Mouse (Mus musculus): Measurements from ENCODE around the gene Mief1.
A peak's percentile ranks its signal among the peaks of the same experiment; 100 is the strongest.

Gene Mief1

DNA sequence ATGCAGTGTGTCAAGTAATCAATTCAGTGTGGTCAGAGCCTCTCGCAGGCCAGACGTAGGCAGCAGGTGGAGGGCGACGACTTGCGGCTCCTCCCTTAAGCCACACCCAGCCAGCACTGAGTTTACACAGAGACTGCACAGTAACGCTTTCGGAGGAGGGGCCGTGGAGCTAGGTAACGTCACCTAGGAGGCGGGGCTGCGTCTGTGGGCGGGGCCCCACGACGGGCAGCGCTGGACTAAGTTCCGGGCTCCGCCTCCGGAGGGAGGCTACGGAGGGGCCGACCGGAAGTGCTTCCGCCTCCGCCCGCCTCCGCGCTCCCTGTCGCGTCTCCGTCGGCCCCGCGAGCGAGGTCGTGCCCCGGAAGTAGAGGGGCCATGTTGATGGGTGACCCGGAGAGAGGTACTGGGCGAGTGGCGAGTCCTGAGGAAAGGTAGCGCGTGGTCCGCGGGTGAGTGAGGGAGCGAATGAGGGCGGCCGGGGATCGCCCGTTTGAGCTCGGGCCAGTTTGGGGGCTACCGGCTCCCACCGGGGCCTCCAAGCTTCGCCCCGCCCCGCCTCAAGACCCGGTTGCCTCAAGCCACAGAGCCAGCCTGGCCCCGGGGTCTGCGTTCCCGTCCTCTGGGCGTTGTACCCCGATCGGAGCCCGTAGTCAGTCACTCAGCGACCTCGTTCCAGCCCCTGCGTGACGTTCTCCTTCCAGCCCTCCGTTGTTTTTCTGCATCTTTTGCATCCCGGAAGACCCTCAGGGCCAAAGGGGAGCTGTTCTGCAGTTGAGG, at the start of gene Mief1:
Gene Mief1, plus strand, starts transcription at position 286 of the 777 bp plus-strand sequence.
- peak; percentile 99 for DNase-seq (ENCODE audit: low read depth, low spot score)

DNA sequence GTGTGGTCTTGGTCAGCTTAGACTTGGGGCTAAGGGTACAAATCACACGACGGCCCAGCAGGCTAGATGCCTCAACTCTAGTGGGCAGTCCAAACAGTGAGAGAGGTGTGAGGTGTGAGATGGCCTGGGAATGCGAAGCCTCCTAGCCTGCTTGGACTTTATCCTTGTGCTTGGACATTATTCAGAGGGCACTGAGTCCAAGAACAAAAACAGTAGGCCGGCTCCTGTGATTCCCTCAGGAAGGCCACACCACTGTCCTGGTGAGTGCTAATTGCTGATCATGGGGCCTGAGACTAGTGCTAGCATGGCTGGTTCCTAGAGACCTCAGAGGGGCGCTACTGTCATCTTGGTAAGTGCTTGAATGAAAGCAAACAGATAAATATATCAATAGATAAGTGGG, 44.9 kb upstream of the Mief1 start:
- DNase-seq (ENCODE audit: low read depth, low spot score): no peak

DNA sequence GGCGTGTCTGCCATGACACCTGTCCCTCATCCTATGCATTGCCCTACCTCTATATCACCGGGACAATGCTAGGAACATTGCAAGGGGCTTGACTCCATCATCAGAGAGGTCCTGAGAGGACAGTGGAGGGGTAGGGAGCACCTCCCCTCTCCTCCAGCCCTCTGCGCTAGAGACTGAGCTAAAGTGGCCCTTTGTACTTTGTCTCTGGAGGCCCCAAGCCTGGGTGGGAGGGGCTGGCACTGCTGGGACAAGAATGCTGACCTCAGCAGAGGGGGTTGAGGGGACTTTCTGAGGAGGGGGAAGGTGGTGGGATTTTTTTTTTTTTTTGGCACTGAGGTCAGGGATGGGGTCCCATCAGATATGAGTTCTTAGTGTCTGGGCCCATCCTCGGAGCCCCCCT, 43.7 kb upstream of the Mief1 start:
- DNase-seq (ENCODE audit: low read depth, low spot score): no peak

DNA sequence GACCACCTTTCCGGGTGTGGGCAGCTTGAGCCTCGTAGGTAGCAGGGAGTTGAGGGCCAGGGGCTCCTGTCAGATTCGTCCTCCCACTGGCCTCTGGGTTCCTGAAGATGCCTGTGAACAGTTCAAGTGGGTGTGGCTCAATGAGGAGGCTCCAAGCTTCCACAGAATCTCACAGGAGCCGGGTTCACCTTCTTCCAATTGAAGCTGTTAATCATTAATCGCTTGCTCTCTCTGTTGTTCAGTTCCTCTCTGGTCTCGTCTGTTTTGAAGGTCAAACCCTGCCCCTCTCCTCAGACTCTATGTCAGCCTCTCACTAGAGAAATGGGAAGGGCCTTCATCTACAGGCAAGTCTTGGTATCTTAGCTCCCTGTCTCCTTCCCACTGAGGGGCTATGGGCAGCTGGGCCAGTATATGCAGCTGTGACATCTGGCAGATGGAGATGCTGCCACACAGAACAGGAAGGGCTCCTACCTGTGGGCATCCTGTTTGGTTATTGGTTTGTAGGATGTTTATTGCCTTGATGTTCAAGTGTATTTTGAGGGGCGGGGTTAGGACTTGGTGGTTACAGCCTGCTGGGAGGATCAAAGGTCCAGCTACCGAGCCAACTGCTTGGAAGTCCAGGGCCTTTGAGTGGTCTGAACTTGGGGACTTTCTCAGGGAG, 42.1 kb upstream of the Mief1 start:
- DNase-seq (ENCODE audit: low read depth, low spot score): peak; percentile 56

DNA sequence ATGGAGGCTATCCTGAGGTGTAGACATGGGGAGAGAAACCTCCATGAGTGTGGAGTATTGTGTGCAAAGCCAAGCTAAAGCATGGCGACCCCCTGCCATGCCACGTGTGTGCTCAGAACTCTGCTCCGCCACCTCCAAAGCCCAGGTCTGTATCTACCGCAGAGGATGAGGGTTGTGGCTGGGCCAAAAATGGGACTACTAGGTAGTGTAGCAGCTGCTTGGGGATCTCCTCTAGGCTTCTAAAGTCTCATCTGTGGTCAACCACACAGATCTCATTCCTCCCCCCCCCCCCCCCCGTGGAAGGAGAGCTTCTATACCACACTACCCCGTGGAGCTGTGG, 41.6 kb upstream of the Mief1 start:
- DNase-seq (ENCODE audit: low read depth, low spot score): no peak

DNA sequence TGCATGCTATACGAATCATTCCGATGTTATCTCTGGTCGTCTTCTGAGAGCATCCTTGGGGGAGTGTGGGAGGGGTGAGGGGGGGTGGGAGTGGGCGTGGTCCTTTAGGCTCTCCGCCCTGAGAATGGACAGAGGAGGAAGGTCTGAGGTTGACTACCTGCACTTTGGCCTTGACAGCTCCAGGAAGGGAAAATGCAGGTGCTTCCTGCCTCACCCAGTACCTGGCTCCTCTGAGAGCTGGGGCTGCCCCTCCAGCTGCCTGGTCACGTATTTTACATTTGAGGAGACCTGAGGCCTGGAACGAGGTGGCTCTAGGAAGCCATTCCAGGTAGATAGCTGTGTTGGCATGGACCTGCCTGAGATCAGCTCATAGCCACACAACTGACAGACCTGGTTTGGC, 41.0 kb upstream of the Mief1 start:
- DNase-seq (ENCODE audit: low read depth, low spot score): no peak

DNA sequence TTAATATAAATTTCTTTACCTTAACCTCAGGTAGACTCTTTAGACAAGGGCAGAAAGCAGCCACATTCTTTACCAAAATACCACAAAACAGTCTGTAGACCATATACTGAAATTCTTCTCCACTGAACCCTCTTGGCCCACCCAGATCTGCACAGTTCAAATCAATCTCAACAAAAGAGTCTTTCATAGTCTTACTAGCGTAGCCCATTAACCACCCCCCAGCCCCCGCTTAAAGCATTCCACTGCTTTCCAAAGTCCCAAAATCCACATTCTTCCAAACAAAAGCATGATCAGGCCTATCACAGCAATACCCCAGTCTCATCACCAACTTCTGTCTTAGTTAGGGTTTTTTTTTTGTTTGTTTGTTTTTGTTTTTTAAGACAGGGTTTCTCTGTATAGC, 34.3 kb upstream of the Mief1 start:
- DNase-seq (ENCODE audit: low read depth, low spot score): peak; percentile 73

DNA sequence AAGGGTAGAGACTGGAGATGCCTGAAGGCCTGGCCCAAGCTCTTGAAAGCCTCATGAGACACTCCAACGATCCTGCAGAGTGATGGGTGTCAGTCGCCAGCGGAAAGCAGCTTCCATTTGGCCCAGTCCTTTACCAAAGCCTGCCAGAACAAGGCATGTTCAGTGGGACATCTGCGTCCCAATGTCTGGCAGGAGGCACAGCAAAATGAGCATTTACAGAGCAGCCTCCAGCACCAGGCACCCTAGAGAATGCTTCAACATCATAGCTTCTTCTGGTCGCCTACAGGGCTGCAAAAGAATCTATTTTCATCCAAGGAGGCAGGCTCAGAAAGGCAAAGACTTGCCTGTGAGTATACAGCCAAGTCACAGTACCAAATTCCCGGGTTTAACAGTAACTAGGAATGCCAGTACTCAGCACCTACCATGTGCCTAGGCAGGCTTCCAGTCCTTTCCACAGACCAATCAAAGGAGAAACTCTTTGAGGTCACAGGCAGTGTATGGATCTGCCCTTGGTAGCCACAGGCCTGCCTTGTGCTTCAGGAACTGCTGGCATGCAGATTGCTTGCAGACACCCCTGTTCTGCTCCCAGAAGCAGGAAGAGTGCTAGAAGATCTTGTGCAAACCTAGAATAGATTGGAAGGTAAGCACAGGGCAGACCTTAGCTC, 31.6 kb upstream of the Mief1 start:
- DNase-seq (ENCODE audit: low read depth, low spot score): no peak

DNA sequence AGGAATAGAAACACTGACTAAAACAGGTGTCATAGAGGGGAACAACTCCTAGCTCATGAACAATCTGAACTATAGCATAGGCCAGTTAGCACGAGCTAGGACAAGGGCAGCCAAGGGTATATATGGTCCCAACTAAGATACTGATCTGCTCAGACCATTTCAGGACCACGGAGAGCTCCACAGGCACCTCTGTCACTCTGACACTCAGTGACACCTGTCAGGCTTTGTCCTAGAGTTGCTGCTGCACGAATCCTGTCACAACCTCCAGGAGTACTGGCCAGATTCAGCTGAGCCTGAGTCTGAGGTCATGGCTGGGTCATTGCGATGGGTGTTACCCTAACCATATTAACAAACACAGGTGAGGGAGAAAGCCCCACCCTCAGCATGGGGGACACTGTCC, 30.4 kb upstream of the Mief1 start:
- peak; percentile 72 for DNase-seq (ENCODE audit: low read depth, low spot score)

DNA sequence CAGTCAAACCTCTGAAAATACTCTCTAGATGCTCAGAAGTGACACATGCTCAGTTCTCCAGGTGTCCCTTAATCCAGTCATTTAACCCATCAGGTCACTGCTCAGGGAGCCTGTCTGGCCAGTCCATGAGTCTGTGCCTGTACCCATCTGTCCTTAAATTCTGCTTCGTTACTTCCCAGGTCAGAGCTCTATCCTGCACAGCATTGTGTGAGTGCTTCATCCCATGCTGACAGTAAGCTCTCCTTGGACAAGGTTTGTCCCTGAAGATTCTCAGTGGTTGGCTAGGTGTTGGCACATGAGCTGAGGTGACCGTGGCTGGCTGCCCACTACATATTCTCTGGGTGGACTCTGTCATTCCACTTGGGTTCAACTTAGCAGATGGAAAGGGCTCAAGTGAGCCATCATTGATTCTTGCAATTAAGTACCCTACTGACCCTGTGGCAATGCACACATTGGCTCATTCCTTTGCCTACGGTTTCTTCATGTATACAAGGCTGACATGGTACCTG, 27.7 kb upstream of the Mief1 start:
- no peak for DNase-seq (ENCODE audit: low read depth, low spot score)

DNA sequence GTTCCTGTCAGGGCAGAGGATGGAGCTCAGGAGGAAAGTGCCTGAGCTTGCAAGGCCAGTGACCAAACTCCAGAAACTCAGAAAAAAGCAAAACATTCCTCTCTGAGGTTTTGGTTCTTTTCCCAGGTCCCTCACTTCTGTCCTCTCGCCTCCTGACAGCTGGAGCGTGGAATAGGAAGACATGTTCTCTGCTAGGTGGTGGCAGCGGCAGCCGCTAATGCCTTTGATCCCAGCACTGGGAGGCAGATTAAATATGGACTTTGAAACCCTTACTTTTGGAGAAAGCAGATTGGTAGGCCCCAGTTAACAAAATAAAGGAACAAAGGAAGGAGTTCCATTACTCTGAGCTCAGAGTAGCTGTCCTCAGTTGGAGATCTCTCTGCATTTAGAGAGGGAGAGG, 25.4 kb upstream of the Mief1 start:
- no peak for DNase-seq (ENCODE audit: low read depth, low spot score)

DNA sequence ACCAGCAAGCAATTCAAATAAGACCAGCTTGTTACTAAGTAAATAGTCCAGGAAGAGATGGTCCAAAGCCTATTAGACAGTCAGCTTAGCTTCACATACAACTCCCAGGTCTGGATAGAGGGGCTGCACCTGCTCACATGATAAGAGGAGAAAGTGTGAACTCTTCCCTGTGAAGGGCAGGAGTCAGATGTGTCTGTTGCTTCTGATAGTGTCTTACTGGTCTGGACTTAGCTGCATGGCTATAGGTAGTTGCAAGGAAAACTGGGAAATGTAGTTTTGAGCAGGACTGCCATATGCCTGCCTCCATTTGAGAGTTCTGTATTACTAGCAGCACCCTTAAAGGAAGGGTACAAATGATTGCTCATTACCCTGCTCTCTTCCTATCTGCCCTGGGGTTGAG, 20.1 kb upstream of the Mief1 start:
- no peak for DNase-seq (ENCODE audit: low read depth, low spot score)

DNA sequence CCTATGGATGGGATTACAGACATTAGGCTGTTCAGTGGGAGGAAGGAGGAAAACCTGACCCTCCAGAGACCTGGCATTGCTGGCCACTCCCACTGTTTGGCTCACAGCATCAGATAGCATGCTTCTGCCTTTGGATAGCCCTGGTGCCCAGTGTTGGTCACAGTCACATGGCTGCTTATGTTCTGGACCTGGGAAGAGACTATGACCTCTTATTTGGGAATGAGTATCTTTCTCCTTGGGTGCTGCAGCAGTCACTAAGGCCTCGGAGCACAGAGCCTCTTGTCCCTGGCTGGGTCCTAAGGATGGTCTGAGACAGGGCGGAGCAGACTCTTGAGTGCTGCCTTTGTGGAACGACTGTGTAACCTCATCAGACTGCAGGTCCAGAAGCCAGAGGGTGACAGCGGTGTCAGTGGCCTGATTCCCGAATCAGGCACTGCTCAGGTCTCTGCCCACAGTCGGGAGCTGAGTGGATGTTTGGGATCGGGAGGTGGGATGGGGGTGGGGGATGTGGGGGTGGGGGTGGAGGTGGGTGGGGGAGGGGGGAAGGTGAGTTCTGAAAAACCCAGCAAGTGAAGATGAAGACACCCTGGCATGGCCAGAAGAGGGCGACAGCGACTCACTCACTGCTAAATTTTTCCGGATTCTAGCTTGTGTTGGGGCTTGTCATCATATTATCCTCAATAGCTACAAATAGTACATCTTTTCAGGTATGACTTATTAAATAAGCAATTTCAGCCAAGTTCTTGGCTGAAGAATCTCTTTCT, 17.9 kb upstream of the Mief1 start:
- peak; percentile 65 for DNase-seq (ENCODE audit: low read depth, low spot score)

DNA sequence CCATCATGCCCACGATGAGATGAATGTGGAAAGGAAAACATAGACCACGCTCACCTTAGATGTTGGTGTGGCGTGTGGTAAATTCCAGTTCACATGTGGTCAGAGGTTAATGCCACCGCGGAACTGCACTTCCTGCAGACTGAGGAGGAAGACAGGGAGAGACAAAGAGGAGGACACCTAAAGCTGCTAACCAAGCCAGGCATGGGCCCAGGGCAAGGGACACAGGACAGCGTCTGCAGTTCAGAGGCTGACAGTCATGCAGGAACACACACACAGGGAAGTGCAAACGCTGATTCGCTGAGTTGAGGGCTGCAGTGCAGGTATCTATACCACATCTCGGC, 17.4 kb upstream of the Mief1 start:
- DNase-seq (ENCODE audit: low read depth, low spot score): no peak

DNA sequence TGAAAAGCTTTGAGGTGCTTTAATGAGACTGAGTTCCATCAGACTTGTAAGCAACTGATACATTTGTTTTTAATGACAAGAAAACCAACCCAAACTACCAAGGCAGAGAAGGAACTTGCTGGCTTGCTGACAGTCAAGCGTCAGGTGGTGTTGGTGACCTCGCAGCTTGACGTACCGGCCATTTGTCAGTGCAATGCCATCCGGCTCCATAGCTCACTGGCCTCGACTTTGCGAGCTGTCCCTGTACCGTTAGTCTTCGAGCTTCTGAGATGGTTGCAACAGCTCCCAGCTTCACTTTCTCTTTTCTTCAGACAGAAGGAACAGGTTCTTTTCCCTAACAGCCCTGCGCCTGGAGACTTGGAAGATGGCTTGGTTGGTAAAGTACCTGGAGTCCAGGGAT, 16.3 kb upstream of the Mief1 start:
- DNase-seq (ENCODE audit: low read depth, low spot score): no peak

DNA sequence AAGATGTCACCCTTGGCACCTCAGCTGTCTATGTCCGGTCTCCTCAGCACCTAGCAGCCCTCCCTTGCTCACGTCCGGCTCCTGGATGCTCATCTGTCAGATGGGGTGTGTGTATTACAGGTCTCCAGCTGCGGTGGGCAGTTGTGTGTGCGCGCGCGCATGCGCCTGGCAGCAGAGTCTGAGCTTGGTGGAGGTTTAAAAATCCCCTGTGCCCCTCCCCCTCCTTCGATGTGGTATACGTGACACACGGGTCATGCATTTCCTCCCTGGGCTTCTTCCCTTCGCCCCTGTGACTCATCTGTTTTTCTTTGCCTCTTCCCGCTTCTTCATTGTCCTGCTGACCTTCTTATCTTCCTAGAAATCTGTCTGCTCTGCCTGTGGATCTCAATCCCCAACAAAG, 14.6 kb upstream of the Mief1 start:
- peak; percentile 93 for DNase-seq (ENCODE audit: low read depth, low spot score)

DNA sequence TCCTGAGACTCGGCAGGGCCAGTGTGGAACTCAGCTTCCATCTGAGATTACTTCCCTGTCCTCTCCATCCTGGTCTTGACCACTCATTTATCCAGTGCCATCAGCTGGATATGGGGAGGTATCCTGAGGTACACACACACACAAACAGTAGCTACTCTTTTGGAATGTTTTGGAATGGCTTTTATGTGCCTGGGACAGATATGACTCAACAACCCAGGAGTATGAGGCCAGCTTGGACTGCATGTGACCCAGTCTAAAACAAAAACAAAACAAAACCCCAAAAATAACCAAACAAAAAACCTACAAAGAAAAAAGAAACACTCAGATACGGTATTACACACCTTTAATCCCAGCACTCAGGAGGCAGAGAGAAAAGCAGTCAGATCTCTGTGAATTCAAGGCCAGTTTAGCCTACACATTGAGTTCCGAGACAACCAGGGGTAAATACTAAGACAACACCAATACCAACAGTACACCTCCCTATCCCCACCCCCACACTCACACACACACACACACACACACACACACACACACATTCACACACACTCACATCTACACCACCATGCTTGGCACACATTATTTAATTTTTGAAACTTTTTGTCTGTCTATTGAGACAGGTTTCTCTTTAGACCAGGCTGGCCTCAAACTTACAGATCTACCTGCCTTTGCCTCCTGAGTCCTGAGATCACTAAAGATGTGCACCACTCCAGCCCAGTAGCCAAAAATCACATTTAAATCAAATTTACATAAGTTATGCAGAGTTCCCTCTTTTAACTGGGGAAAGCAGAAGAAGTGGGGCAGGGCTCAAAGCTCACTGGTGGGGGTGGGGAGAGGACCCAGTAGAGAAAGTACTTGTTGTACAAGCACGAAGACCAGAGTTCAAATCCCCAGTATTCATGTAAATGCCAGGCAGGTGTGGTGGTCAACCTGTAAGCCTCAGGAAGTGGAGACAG, 13.8 kb upstream of the Mief1 start:
- DNase-seq (ENCODE audit: low read depth, low spot score): peak; percentile 90

DNA sequence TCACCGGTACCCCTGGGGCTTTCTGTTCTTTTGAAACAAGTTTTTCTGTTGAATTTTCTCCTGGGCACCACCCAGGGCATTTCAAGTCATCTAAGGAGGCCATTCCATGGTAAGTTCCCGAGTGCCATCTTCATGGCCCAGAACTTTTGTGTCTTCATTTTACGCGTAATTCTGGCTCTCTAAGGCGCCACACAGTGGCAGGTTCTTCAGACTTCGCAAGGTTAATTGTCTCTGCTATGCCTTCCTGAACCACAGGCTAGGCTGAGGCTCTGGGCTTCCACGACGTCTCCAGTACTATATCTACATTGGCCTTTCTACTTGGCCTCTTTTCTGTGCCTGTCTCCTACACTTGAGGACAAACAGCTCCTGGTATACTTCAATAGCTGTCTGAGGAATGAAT, 12.8 kb upstream of the Mief1 start:
- DNase-seq (ENCODE audit: low read depth, low spot score): peak; percentile 68

DNA sequence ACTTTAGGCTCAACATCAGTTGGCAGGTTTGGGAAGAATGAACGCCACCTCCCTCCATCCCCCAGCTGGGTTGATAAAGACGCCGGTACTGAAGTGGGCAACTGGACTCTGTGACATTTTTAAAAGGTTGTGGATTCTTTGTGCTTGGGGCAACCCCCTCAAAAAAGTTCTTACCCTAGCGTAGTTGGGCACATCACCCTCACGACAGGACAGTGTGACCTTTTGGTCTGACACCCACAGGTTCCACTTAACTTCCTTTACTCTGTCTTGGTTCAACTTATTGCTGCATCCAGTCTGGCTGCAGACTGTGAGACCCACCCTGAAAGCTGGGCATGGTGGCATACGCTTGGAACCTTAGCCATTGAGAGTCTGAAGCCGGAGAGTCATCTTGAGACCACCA, 10.1 kb upstream of the Mief1 start:
- no peak for DNase-seq (ENCODE audit: low read depth, low spot score)

DNA sequence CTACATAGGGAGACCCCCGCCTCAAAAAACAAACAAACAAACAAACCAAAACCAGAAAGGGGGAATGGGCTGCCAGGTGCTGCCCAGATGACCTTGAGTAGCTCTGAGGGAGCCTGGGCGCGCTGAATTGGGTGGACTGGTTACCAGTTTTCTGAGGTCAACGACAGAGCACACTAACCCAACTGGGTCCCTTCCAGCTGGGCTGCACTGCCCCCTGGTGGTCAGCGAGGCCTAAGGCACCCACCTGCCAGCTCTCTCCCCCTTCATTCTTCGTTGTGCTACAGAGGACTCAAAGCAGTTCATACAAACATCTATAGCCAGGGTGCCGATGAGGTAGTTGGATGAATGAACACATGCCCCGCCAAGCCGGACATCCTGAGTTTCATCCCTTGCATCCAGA, 8.6 kb upstream of the Mief1 start:
- DNase-seq (ENCODE audit: low read depth, low spot score): peak; percentile 89

DNA sequence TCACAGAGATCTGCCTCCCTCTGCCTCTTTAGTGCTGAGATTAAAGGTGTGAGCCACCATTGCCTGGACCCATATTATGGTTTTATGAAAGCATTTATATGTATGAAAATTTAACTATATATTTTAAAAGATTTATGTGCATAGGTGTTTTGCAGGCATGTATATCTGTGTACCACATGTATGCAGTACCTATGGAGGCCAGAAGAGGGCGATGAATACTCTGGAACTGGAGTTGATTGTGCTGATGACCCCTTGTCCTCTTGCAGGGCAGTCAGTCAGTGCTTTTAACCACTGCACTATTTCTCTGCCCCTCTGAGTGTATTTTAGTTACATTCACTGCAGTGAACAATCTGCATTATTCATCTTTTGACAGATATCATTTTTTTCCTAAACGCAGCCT, 8.0 kb upstream of the Mief1 start:
- DNase-seq (ENCODE audit: low read depth, low spot score): peak; percentile 81
